Mouse (Mus musculus) myocyte (in vitro differentiated cells): ENCODE data around the gene Dnaaf1.

Experiments
- CEBPB ChIP-seq: IDR thresholded peaks from 2 replicates; pipeline ENCODE4 v1.6.1; 2011; ENCODE audit warnings: mild to moderate bottlenecking, moderate library complexity; ENCODE audit not compliant: poor library complexity, insufficient read depth, severe bottlenecking
- E2F4 ChIP-seq: IDR thresholded peaks from one replicate; pipeline ENCODE4 v1.6.1; 2011; ENCODE audit warnings: mild to moderate bottlenecking, control low read depth, moderate library complexity; ENCODE audit not compliant: insufficient read depth
- MAX ChIP-seq: IDR thresholded peaks from one replicate; pipeline ENCODE4 v1.6.1; 2011; ENCODE audit warnings: low read depth, mild to moderate bottlenecking, control low read depth
- MYOG ChIP-seq, 3 experiments: IDR thresholded peaks; one replicate each; pipeline ENCODE4 v1.6.1; 2011; ENCODE audit warnings: control low read depth in 2 of 3, low read depth in 2 of 3, mild to moderate bottlenecking in 2 of 3; ENCODE audit not compliant: insufficient read length in 2 of 3, control insufficient read depth in 1 of 3, insufficient read depth in 1 of 3
- POLR2A ChIP-seq: IDR thresholded peaks from one replicate; pipeline ENCODE4 v1.6.1; 2011; ENCODE audit warnings: low read depth, mild to moderate bottlenecking, control low read depth, moderate library complexity; ENCODE audit not compliant: insufficient read length
- POLR2AphosphoS2 ChIP-seq: IDR thresholded peaks from one replicate; pipeline ENCODE4 v1.6.1; 2011; ENCODE audit warnings: low read depth, control low read depth; ENCODE audit not compliant: insufficient read length
- REST ChIP-seq: IDR thresholded peaks from one replicate; pipeline ENCODE4 v1.6.1; 2011; ENCODE audit warnings: mild to moderate bottlenecking, control low read depth, moderate library complexity; ENCODE audit not compliant: insufficient read depth, insufficient read length
- SRF ChIP-seq: IDR thresholded peaks from one replicate; pipeline ENCODE4 v1.6.1; 2011; ENCODE audit warnings: low read depth; ENCODE audit not compliant: control insufficient read depth, insufficient read length
- TCF12 ChIP-seq: IDR thresholded peaks from one replicate; pipeline ENCODE4 v1.6.1; 2011; ENCODE audit warnings: mild to moderate bottlenecking, control low read depth; ENCODE audit not compliant: poor library complexity, insufficient read depth, severe bottlenecking
- TCF3 ChIP-seq: IDR thresholded peaks from one replicate; pipeline ENCODE4 v1.6.1; 2011; ENCODE audit warnings: low read depth, control low read depth; ENCODE audit not compliant: insufficient read length
- USF1 ChIP-seq: IDR thresholded peaks from one replicate; pipeline ENCODE4 v1.6.1; 2011; ENCODE audit warnings: low read depth, mild to moderate bottlenecking, control low read depth, moderate library complexity

- TF ChIP-seq USF1 (no peak), CEBPB (no peak), POLR2A (no peak), MAX (no peak), TCF3 (no peak), POLR2AphosphoS2 (no peak), E2F4 (no peak), MYOG (IDR thresholded peaks at IDR 0.05; ENCODE audit: control insufficient read depth in 1 of 3, insufficient read depth in 1 of 3, insufficient read length in 2 of 3, low read depth in 2 of 3) (no peak), REST (no peak), TCF12 (no peak), SRF (no peak)
These were observed 13.3 kb downstream of the Dnaaf1 start for GRCm38 (mm10) chr8:119588321-119588720.
